Mouse (Mus musculus): Measurements from ENCODE around the gene Tnks1bp1. TPM values are rescaled to one million over a fixed set of nuclear protein-coding genes. Genes with fewer than 3 reads are reported as not detected.

The Tnks1bp1 gene
- total and polyA plus RNA-seq, 3 experiments = 1.5 to 7.5 (median 3.9) TPM

DNA sequence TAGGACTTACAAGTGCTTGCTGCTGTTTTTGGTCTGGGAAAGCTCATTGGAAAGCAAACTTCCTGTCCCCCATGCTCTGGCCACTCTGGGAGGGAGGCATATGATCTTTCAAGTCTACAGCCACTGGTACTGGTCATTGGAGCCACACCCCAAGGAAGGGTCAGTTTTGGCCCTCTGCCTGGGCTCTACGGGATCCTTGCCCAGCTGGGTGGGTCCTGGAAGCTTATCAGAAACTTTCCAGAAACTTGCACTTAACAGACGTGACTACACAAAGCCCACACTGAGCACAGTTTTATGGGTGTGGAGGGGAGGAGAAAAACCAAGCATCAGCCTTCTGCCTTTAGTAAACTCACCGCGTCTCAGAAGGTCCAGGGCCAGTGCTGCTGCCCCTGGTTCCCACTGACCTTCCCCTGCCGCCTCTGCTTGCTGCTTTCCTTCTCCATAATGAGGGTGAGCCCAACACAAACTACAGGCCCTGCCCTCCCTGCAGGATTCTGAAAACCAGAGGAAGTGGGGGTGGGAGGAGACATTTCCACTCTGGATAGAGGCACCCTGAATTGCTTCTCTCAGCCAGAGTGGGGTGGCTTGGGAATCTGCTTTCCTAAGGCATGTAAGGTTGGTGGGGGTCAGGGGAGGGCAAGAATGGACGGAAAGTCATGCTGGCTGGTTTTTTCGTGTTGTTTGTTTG is 51.1 kb downstream of the Tnks1bp1 start:
- Histone ChIP-seq H3K27me3 (replicated peaks) (no peaks in the 10 kb centered on the region), H3K79me2 (replicated peaks; ENCODE audit: control insufficient read depth, extremely low read depth, insufficient read depth, poor library complexity, severe bottlenecking) (no peaks in the 10 kb centered on the region), H3K4me3 (replicated peaks in 1 of 3; ENCODE audit: low read depth in 2 of 3, low read length in 2 of 3, poor library complexity in 1 of 3) (no peak overlapping the region), H3K36me3 (replicated peaks in 1 of 2; ENCODE audit: control insufficient read depth in 1 of 2, insufficient read depth in 1 of 2, low read length in 1 of 2) (no peaks in the 10 kb centered on the region), H3K4me1 (ENCODE audit: control insufficient read depth in 1 of 2, insufficient read depth in 2 of 2) (no peaks in the 10 kb centered on the region), H3K27ac (ENCODE audit: insufficient read depth, low read depth) (no peak overlapping the region), H3K9me3 (replicated peaks; ENCODE audit: low read length) (no peaks in the 10 kb centered on the region), H3K4me2 (ENCODE audit: insufficient read depth, low read depth, poor library complexity, severe bottlenecking) (no peak overlapping the region), H3K9ac (ENCODE audit: insufficient read depth, low read depth) (no peak overlapping the region)
- DNase-seq (ENCODE audit: extremely low read depth) = no peak
- in situ Hi-C loops (cut with MboI; ENCODE audit: low pct_ligation_motif_present, low pct_unique_long_range_greater_than_20kb, low sequenced_read_pairs) = no loop called here
- dilution Hi-C loops (cut with MboI; ENCODE audit: extremely low pct_ligation_motif_present, extremely low pct_unique_long_range_greater_than_20kb, low sequenced_read_pairs) = no loop called here
- TF ChIP-seq USF2 (conservative IDR thresholded peaks at IDR 0.05; ENCODE audit: low read depth, low read length) = no peak
- no peak for TF ChIP-seq SMC3 (IDR thresholded peaks at IDR 0.05; ENCODE audit: low read depth, low read length)
- no peak for TF ChIP-seq ZKSCAN1 (IDR thresholded peaks at IDR 0.05; ENCODE audit: borderline replicate concordance, low read depth, low read length)
- TF ChIP-seq GABPA (IDR thresholded peaks at IDR 0.05; ENCODE audit: insufficient replicate concordance, low read depth, low read length) = no peak
- no peak for TF ChIP-seq MYC (IDR thresholded peaks at IDR 0.05; ENCODE audit: low read depth, low read length)
- no peak for TF ChIP-seq UBTF (IDR thresholded peaks at IDR 0.05; ENCODE audit: low read depth, low read length)
- no peak for TF ChIP-seq ELF1 (IDR thresholded peaks at IDR 0.05; ENCODE audit: low read depth, low read length)
- no peak for TF ChIP-seq JUN (IDR thresholded peaks at IDR 0.05; ENCODE audit: insufficient read depth, low read depth, low read length)
- no peak for TF ChIP-seq POLR2A (IDR thresholded peaks at IDR 0.05; ENCODE audit: low read depth, low read length)
- TF ChIP-seq KAT2A (IDR thresholded peaks at IDR 0.05; ENCODE audit: insufficient replicate concordance, low read length) = no peak
- no peak for TF ChIP-seq POLR2AphosphoS2 (IDR thresholded peaks at IDR 0.05; ENCODE audit: low read depth, low read length)

DNA sequence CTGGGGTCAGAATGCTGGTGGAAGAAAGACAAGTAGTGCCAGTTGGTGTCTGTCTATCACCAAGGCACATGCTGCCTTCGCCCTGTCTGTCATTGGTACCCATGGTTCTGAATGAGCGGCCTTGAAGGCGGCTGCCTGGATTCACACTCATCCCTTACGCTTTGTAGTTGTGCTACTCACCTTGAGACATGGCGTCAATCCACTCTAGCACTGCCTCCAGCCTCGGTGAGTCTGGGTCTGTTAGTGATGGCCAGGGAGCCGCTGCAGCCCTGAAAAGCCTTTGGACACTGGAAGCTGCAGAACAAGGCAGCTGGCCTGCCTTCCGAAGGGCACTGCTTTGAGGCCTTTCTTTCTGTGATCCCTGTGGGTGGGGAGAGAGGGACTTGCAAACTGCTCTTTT is 55.4 kb downstream of the Tnks1bp1 start:
- Histone ChIP-seq H3K4me3 (replicated peaks in 1 of 3; ENCODE audit: low read depth in 2 of 3, low read length in 2 of 3, poor library complexity in 1 of 3) (no peak overlapping the region), H3K27me3 (replicated peaks) (no peaks in the 10 kb centered on the region), H3K36me3 (replicated peaks in 1 of 2; ENCODE audit: control insufficient read depth in 1 of 2, insufficient read depth in 1 of 2, low read length in 1 of 2) (no peaks in the 10 kb centered on the region), H3K9me3 (replicated peaks; ENCODE audit: low read length) (no peaks in the 10 kb centered on the region), H3K4me1 (ENCODE audit: control insufficient read depth in 1 of 2, insufficient read depth in 2 of 2) (peaks cover 0 to 19% of the 10 kb centered on the region in 2 experiments; a peak in 2 of 4 replicates), H3K79me2 (replicated peaks; ENCODE audit: control insufficient read depth, extremely low read depth, insufficient read depth, poor library complexity, severe bottlenecking) (no peaks in the 10 kb centered on the region), H3K27ac (ENCODE audit: insufficient read depth, low read depth) (no peak overlapping the region), H3K9ac (ENCODE audit: insufficient read depth, low read depth) (no peak overlapping the region), H3K4me2 (ENCODE audit: insufficient read depth, low read depth, poor library complexity, severe bottlenecking) (no peak overlapping the region)
- in situ Hi-C loops (cut with MboI; ENCODE audit: low pct_ligation_motif_present, low pct_unique_long_range_greater_than_20kb, low sequenced_read_pairs) = no loop called here
- no peak for TF ChIP-seq MAFK (IDR thresholded peaks at IDR 0.05; ENCODE audit: insufficient replicate concordance, low read length)
- no peak for TF ChIP-seq EP300 (IDR thresholded peaks at IDR 0.05; ENCODE audit: low read length)
- no peak for TF ChIP-seq JUN (IDR thresholded peaks at IDR 0.05; ENCODE audit: insufficient read depth, low read depth, low read length)
- no peak for TF ChIP-seq TCF12 (IDR thresholded peaks at IDR 0.05; ENCODE audit: low read depth, low read length)
- no peak for TF ChIP-seq USF1 (IDR thresholded peaks at IDR 0.05; ENCODE audit: low read depth, low read length)
- no peak for TF ChIP-seq BHLHE40 (IDR thresholded peaks at IDR 0.05; ENCODE audit: low read depth, low read length)
- DNase-seq (ENCODE audit: extremely low read depth) = no peak
- dilution Hi-C loops (cut with MboI; ENCODE audit: extremely low pct_ligation_motif_present, extremely low pct_unique_long_range_greater_than_20kb, low sequenced_read_pairs) = no loop called here
